Mouse (Mus musculus) liver, embryonic 12.5 days (tissue): ENCODE results near the gene Vhl. TPM values are rescaled to one million over a fixed set of nuclear protein-coding genes. Genes with fewer than 3 reads are reported as not detected.

Source experiments
- ATAC-seq: fragments of 200-750 bp; cut with Nextera tagmentation; 2 replicates; pipeline ENCODE4 v1.8.0; 2017; ENCODE audit warnings: moderate number of reproducible peaks, mild to moderate bottlenecking, moderate library complexity
- H3K27ac ChIP-seq: fragments of 300-500 bp; sonication (generic); 2 replicates; pipeline ENCODE4 v1.5.1; 2016; ENCODE audit warnings: mild to moderate bottlenecking
- H3K27me3 ChIP-seq: fragments of 300-500 bp; sonication (generic); replicated peaks from 2 replicates; pipeline ENCODE4 v1.6.1; 2016; ENCODE audit warnings: mild to moderate bottlenecking, moderate library complexity
- H3K36me3 ChIP-seq: fragments of 300-500 bp; sonication (generic); 2 replicates; pipeline ENCODE4 v1.6.1; 2016; ENCODE audit warnings: mild to moderate bottlenecking, moderate library complexity
- H3K4me1 ChIP-seq: fragments of 300-500 bp; sonication (generic); 2 replicates; pipeline ENCODE4 v1.6.1; 2016
- H3K4me2 ChIP-seq: fragments of 300-500 bp; sonication (generic); 2 replicates; pipeline ENCODE4 v1.6.1; 2016; ENCODE audit warnings: mild to moderate bottlenecking, moderate library complexity
- H3K4me3 ChIP-seq: fragments of 300-500 bp; sonication (generic); 2 replicates; pipeline ENCODE4 v1.5.1; 2016; ENCODE audit warnings: mild to moderate bottlenecking, moderate library complexity
- H3K9ac ChIP-seq: fragments of 300-500 bp; sonication (generic); 2 replicates; pipeline ENCODE4 v1.6.1; 2016; ENCODE audit warnings: mild to moderate bottlenecking, moderate library complexity
- H3K9me3 ChIP-seq: fragments of 300-500 bp; sonication (generic); replicated peaks from 2 replicates; pipeline ENCODE4 v1.6.1; 2016; ENCODE audit warnings: mild to moderate bottlenecking, moderate library complexity
- WGBS: fragments of 180-500 bp; shearing (Covaris S2); methylation state at CpG from one replicate; pipeline ENCODE4 v1.1.7; 2016; ENCODE audit not compliant: insufficient replicate concordance; 5-methylcytosine and 5-hydroxymethylcytosine counted together
- polyA plus RNA-seq: library from polyadenylated mRNA; unstranded; fragments of >200 nt; fragmentation: Nextera tagmentation; extraction: Ambion mirVana; gene quantifications from 2 replicates; pipeline ENCODE4 v1.2.1, GENCODE M21; 2016

Gene Vhl
- polyA plus RNA-seq, 1 experiment from 2014 or later, result 14.8 TPM

DNA sequence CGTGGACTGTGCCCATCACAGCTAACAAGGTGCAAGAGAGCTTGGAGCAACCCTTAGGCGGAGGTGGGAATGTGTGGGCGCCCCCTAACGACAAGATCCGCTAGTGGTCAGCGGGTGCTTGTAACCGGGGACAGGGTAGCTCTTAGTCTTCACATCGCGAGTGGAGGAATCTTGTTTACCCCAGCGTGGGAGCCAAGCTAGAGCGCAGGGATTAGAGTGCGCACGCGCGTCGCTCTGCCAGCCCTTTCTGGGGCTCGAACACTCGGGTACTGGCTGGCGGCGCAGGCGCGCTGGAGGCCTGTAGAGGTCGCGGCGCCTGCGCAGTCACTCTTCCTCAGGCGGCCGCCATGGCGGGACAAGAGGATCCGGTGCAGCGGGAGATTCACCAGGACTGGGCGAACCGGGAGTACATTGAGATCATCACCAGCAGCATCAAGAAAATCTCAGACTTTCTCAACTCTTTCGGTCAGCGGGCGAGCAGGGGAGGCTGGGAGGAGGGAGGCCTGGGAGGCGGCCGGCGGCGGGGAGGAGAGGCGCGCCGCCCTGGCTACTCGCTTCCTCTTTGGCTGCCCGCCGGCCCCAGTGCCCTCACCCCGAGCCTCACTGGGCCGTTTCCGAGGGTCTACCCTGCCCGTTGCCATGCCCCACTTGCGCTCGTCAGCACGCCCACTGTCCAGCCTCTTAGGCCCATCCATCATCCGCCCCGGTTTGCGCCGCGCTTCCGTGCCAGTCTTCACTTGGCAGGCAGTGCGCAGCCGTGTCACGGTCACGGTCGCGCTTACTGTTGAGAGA, 19.1 kb upstream of the Vhl start, which contains the start of gene Brk1:
Gene Brk1, plus strand, starts transcription at position 341 of the 792 bp plus-strand sequence.
- Histone ChIP-seq H3K9me3 (no peaks in the 10 kb centered on the region), H3K4me2 (peak within 1 kb of the TSS; percentile 85), H3K27ac (peak within 1 kb of the TSS; percentile 77), H3K9ac (peak within 1 kb of the TSS; percentile 87), H3K36me3 (peaks cover 31% of the 10 kb centered on the region), H3K4me1 (peaks cover 41% of the 10 kb centered on the region), H3K4me3 (peak within 1 kb of the TSS; percentile 92), H3K27me3 (no peaks in the 10 kb centered on the region)
- 2% methylated on average over 63 of the region's 65 CpGs for WGBS
- ATAC-seq, result peak; percentile 92

DNA sequence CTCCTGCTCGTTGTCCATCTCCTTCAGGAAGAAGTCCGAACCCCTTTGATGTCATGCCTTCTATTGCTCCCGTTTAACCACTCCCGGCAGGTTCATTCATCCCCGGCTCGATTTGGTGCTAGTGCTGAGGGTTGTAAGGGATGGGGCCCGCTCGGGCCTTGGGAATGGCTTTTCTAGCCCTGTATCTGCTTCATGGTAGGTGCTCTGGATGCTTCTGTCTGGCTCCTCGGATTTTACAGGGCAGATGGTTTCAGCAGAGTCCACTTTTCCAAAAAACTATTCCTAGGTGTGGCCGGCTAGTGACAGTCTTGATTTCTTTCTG, 18.6 kb upstream of the Vhl start:
- H3K27me3 ChIP-seq, result no peaks in the 10 kb centered on the region
- H3K4me1 ChIP-seq, result peaks cover 41% of the 10 kb centered on the region
- peaks cover 35% of the 10 kb centered on the region for H3K36me3 ChIP-seq
- H3K27ac ChIP-seq, result peak overlapping the region; percentile 77
- ATAC-seq, result peak; percentile 25
- peak overlapping the region; percentile 92 for H3K4me3 ChIP-seq
- peak overlapping the region; percentile 85 for H3K4me2 ChIP-seq
- no peaks in the 10 kb centered on the region for H3K9me3 ChIP-seq
- 3% methylated on average over 10 of the region's 10 CpGs for WGBS
- peak overlapping the region; percentile 87 for H3K9ac ChIP-seq

DNA sequence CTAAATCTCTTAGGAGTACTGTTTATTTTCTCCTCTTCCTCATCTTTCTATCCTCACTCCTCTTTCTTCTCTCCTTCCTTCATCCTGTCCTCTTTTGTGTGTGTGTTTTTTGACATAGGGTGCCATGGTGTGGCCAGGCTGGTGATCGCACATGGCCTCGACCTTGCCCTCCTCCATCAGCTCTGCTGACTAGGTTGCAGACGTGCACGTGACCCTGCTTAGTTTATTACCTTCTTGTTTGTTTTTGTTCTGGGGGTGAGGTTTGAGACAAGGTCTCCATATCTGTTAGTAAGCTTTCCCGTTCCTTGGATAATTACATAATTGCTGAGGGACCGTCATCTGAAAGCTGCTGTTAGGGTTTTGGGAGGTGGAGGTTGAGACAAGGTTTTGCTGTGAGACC, 14.9 kb upstream of the Vhl start:
- no peak overlapping the region for H3K4me3 ChIP-seq
- peaks cover 65% of the 10 kb centered on the region for H3K36me3 ChIP-seq
- no peak for ATAC-seq
- H3K4me1 ChIP-seq, result peaks cover 35% of the 10 kb centered on the region
- 79% methylated on average over 6 of the region's 6 CpGs for WGBS
- H3K9me3 ChIP-seq, result no peaks in the 10 kb centered on the region
- H3K27ac ChIP-seq, result no peak overlapping the region
- H3K27me3 ChIP-seq, result no peaks in the 10 kb centered on the region
- H3K9ac ChIP-seq, result no peak overlapping the region
- no peak overlapping the region for H3K4me2 ChIP-seq

DNA sequence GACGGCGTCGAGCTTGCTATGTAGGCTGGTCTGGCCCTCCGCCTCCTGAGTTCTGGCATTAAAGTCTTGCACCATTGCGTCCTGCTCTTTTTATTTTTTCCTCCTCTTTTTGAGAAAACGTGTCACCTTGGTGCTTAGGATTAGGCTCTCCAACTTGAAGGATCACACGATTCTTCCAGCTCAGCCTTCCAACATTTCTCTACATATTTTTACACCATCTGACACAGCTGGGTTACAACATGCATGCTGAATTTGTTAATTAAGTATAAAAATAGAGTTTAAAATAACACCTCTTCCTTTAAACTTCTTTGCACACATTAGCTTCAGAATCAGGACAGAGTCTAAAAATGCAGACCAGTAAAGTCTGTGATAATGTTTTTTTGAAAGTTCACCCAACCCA, 14.5 kb upstream of the Vhl start:
- WGBS, result 89% methylated on average over 7 of the region's 7 CpGs
- Histone ChIP-seq H3K4me3 (no peak overlapping the region), H3K36me3 (peaks cover 69% of the 10 kb centered on the region), H3K27me3 (no peaks in the 10 kb centered on the region), H3K4me1 (peaks cover 31% of the 10 kb centered on the region), H3K9ac (no peak overlapping the region), H3K4me2 (no peak overlapping the region), H3K9me3 (no peaks in the 10 kb centered on the region), H3K27ac (no peak overlapping the region)
- ATAC-seq, result no peak

DNA sequence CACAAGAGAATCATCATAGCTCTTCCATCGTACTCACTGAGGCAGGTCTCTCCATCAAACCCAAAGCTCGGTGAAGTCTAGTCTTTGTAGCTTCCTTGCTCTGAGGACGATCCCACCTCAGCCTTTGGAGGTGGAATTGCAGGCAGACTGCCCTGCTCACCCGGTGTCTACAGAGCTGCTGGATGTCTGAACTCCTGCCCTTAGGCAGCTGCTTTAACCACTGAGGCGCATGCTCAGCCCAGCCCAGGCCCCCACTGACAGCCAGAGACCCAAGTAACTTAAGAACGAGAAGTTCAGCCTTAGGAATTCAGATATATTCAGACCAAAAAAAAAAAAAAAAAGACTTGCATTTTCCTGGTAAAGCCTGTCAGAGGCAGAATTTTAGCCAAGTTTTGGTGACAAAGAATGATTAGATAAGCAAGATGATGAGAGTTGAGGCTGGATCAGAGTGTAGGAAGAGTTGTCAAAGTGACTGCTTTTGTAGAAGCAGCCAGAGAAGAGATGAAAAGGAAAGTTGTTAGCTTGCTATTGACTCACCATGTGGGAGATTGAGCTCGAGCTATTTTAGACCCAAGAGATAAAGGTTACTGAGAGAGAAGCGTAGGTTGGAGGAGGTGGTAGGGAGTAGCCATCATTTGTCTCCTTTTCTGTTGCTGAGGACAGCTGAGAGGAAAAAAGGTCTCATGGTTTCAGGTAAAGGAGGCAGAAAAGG, 11.3 kb upstream of the Vhl start:
- no peak overlapping the region for H3K4me3 ChIP-seq
- no peaks in the 10 kb centered on the region for H3K27me3 ChIP-seq
- no peaks in the 10 kb centered on the region for H3K9me3 ChIP-seq
- no peak for ATAC-seq
- H3K9ac ChIP-seq, result no peak overlapping the region
- H3K27ac ChIP-seq, result no peak overlapping the region
- peaks cover 9% of the 10 kb centered on the region; the same call in 1 of the 2 replicates for H3K4me1 ChIP-seq
- peaks cover 88% of the 10 kb centered on the region for H3K36me3 ChIP-seq
- WGBS, result 81% methylated on average over 8 of the region's 8 CpGs
- no peak overlapping the region for H3K4me2 ChIP-seq

DNA sequence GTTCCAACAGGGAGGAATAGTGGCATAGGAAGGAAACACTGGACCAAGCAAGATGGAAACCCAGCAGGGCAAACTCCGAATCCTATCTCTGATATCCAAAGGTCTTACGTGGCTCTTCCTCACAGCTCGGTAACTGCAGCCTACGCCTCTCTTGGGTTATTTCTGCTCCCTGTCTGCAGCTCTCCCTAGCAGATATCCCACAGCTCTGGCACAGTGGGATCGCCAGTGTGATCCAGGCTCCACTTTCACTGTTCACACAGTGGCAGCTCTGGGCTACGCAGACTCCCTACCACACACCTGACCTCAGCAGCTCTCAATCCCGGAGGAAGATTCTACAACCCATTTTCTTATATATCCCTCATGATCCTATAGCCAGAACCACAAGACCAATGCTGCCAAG, 9.6 kb upstream of the Vhl start:
- H3K27me3 ChIP-seq, result no peaks in the 10 kb centered on the region
- 93% methylated on average over 7 of the region's 7 CpGs for WGBS
- H3K4me2 ChIP-seq, result no peak overlapping the region
- H3K4me1 ChIP-seq, result 0 out of 2 replicates have a peak, but pooled peaks cover 3% of the 10 kb centered on the region
- H3K4me3 ChIP-seq, result no peak overlapping the region
- ATAC-seq, result no peak
- no peak overlapping the region for H3K9ac ChIP-seq
- H3K9me3 ChIP-seq, result no peaks in the 10 kb centered on the region
- no peak overlapping the region for H3K27ac ChIP-seq
- peaks cover 88% of the 10 kb centered on the region for H3K36me3 ChIP-seq

DNA sequence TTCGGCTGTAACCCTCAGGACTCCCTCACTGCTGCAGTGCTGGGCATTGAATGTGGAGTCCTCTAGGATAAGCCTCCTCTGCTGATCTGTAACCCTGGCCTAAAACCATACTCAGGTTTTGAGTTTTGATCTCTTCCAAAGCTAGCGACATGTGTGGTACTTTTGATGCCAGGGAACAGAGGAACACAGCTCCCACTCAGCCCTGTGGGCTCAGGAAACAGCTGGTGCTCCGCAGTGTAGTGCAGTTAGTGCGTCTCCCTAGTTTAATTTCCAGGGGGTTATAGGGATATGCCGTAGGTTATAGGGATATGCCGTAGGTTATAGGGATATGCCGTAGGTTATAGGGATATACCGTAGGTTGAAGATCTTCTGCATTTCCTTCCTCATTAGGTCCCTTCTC, 8.8 kb upstream of the Vhl start:
- H3K4me2 ChIP-seq, result no peak overlapping the region
- H3K4me1 ChIP-seq, result 0 out of 2 replicates have a peak, but pooled peaks cover 3% of the 10 kb centered on the region
- no peak overlapping the region for H3K9ac ChIP-seq
- WGBS, result 90% methylated on average over 8 of the region's 8 CpGs
- no peak overlapping the region for H3K27ac ChIP-seq
- H3K36me3 ChIP-seq, result peaks cover 81% of the 10 kb centered on the region
- no peak for ATAC-seq
- no peaks in the 10 kb centered on the region for H3K9me3 ChIP-seq
- H3K4me3 ChIP-seq, result no peak overlapping the region
- no peaks in the 10 kb centered on the region for H3K27me3 ChIP-seq

DNA sequence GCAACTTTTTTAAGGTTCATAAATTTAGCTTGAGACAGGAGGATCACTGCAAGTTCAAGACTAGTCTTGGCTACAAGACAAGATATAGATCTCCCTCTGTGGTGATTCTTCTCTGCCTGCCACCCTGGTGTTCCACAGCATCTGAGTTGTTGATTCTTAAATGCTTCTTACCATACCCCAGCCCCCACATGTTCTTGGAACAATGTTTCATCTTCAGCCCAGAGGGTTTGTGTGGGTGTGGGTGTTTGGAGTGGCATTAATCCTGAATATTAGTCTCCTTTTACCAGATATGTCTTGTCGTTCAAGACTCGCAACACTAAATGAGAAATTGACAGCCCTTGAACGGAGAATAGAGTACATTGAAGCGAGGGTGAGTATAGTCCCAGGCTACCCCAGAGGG, 8.3 kb upstream of the Vhl start:
- H3K9ac ChIP-seq, result no peak overlapping the region
- no peak overlapping the region for H3K4me2 ChIP-seq
- no peak for ATAC-seq
- WGBS, result 89% methylated on average over 4 of the region's 4 CpGs
- H3K36me3 ChIP-seq, result peaks cover 76% of the 10 kb centered on the region
- H3K27me3 ChIP-seq, result no peaks in the 10 kb centered on the region
- no peaks in the 10 kb centered on the region for H3K9me3 ChIP-seq
- H3K4me3 ChIP-seq, result no peak overlapping the region
- 0 out of 2 replicates have a peak, but pooled peaks cover 1% of the 10 kb centered on the region for H3K4me1 ChIP-seq
- H3K27ac ChIP-seq, result no peak overlapping the region

DNA sequence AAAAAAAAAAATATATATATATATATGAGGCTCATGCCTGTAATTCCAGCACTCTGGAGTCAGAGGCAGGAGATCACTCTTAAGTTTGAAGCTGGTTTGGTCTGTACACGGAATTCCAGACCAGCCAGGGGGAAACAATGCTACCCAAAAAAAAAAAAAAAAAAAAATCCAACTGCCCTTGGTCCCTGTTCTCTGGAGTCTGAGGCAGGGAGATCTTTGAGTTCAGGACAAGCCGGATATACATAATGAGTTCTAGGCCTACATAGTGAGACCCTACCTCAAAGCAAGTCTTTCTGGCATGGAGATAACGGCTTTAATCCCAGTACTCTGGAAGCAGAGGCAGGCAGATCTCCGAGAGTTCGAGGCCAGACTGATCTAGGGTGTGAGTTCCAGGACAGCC, 373 bp upstream of the Vhl start:
- no peak; the same call in 1 of the 2 replicates for ATAC-seq
- Histone ChIP-seq H3K27me3 (no peaks in the 10 kb centered on the region), H3K4me2 (peak overlapping the region; percentile 96), H3K4me1 (peaks cover 33% of the 10 kb centered on the region), H3K9ac (peak overlapping the region; percentile 83), H3K27ac (peak overlapping the region; percentile 88; the same call in 1 of the 2 replicates), H3K4me3 (peak overlapping the region; percentile 84), H3K36me3 (peaks cover 16% of the 10 kb centered on the region), H3K9me3 (no peaks in the 10 kb centered on the region)
- 43% methylated on average over 5 of the region's 5 CpGs for WGBS

DNA sequence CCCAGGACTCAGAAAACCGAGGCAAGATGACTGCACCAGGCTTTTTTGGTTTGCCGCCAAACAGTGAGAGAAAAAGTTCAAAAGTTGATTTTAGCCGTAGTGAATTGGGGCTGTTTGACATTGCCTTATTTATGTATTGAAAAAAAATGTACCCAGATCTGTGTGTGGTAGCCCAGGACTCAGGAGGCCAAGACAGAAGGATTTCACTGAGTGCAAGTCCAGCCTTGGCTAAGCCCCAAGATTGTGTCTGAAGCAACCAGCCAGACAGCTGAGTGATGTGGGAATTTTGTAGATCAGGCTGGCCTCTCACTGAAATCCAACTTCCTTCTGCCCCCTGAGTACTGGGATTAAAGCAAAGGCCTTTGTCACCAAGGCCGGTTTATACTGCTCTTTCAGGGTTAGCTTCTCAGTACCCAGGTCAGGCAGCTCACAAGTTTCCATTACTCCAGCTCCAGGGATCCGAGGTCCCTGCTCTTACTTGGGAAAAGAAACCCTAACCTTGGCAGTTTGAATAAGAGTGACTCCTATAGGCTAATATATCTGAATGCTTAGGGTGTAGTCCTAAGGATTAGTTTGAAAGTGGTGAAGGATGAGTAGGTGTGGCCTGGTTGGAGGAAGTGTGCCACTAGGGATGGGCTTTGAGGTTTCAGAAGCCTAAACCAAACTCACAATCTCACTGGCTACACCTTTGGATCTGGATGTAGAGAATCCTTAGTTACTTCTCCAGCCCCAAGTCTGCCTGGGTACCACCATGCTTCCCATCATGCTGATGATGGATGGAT, 1.4 kb downstream of the Vhl start:
- Histone ChIP-seq H3K36me3 (peaks cover 26% of the 10 kb centered on the region), H3K4me1 (peaks cover 33% of the 10 kb centered on the region), H3K27me3 (no peaks in the 10 kb centered on the region), H3K9me3 (no peaks in the 10 kb centered on the region), H3K4me3 (peak overlapping the region; percentile 84), H3K4me2 (peak overlapping the region; percentile 96), H3K27ac (no peak overlapping the region), H3K9ac (peak overlapping the region; percentile 83; the same call in 1 of the 2 replicates)
- no peak for ATAC-seq
- WGBS, result 63% methylated on average over 5 of the region's 5 CpGs

DNA sequence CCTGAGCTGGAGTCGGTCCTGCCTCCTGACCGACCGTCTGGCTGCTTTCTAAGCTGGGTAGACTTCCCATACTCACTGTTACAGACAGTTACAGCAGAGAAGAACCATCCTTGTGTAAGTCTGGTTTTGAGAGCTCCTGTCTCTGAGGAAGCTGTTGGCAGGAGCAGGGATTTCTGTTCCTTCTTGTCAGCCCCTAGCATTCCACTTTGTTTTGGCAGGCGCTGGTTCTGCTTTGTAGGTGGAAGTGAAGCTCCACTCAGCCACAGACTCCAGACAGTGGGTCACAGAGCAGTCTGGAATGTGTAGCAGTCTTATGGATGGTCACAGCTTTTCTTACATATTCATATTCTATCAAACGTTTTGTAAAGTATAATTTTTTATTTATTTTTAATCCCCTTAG, 6.6 kb downstream of the Vhl start:
- no peaks in the 10 kb centered on the region for H3K9me3 ChIP-seq
- H3K4me2 ChIP-seq, result no peak overlapping the region
- no peak overlapping the region for H3K27ac ChIP-seq
- WGBS, result 77% methylated on average over 5 of the region's 5 CpGs
- H3K27me3 ChIP-seq, result no peaks in the 10 kb centered on the region
- no peak overlapping the region for H3K4me3 ChIP-seq
- no peak overlapping the region for H3K9ac ChIP-seq
- H3K36me3 ChIP-seq, result peaks cover 59% of the 10 kb centered on the region
- H3K4me1 ChIP-seq, result peaks cover 10% of the 10 kb centered on the region
- ATAC-seq, result no peak

DNA sequence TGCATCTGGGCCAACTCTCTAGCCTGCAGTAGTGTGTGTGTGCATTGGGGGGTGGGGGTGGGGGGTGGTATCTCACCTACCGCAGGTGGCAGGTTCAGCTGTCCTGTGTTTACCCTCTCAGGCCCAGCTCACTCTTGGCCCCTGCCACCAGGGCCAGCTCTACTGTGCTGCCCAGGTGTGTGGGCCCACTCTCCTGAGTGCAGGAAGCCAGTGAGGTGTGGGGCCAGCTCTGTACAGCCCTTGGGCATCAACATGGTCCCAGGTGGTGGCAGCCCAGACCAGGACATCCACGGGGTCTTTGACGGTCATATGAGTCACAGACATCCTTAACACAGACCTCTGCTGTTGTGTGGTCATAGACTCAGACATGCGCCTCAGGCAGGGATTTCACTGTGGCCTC, 9.1 kb downstream of the Vhl start:
- no peak for ATAC-seq
- Histone ChIP-seq H3K9ac (no peak overlapping the region), H3K4me2 (no peak overlapping the region), H3K27me3 (no peaks in the 10 kb centered on the region), H3K36me3 (peaks cover 52% of the 10 kb centered on the region), H3K27ac (no peak overlapping the region), H3K4me3 (no peak overlapping the region), H3K4me1 (peaks cover 9% of the 10 kb centered on the region), H3K9me3 (no peaks in the 10 kb centered on the region)
- 80% methylated on average over 4 of the region's 4 CpGs for WGBS
